Mouse (Mus musculus): ENCODE measurements around the gene Lin54. TPM values are rescaled to one million over a fixed set of nuclear protein-coding genes. Genes with fewer than 3 reads are reported as not detected.

The Lin54 gene
- polyA plus RNA-seq, 1 experiment from 2014 or later = 9.2 TPM

Small RNAs within 50 kb of the gene (microRNA-seq; reads per million reads assigned to microRNA genes)
- gene Gm23222 (ENCODE audit: borderline number of aligned reads) = not detected

Other genes starting within 250 kb of the Lin54 start
- gene Sec31a, start 84.4 kb downstream of the Lin54 start, polyA plus RNA-seq (2015; fragmentation: Nextera tagmentation; extraction: Ambion mirVana) = 240 and 257 TPM in 2 replicates
- gene Cops4, start 17.7 kb upstream of the Lin54 start, polyA plus RNA-seq (2015; fragmentation: Nextera tagmentation; extraction: Ambion mirVana) = 180 TPM in 2 replicates
- 7.9 and 9.8 TPM in 2 replicates for gene Plac8, start 71.6 kb upstream of the Lin54 start, polyA plus RNA-seq (2015; fragmentation: Nextera tagmentation; extraction: Ambion mirVana)
- gene Coq2, start 174.5 kb upstream of the Lin54 start, polyA plus RNA-seq (2015; fragmentation: Nextera tagmentation; extraction: Ambion mirVana) = 53.6 and 54.5 TPM in 2 replicates
- gene Hpse, start 219.1 kb upstream of the Lin54 start, polyA plus RNA-seq (2015; fragmentation: Nextera tagmentation; extraction: Ambion mirVana) = 4.7 and 5.9 TPM in 2 replicates